Comparison of ENCODE assay signal across 8 mouse cellular contexts in genomic region chr15:80634391-80635193, GRCm38 (mm10). TPM values are rescaled to one million over a fixed set of nuclear protein-coding genes. Genes with fewer than 3 reads are reported as not detected.
DNase-seq lines count a peak whose midpoint lies in the region; ATAC-seq and TF ChIP-seq lines count a peak whose summit lies in the region.

No protein-coding gene starts in this region.

- peaks cover 16% of the 10 kb centered on the region for H3K4me1 ChIP-seq in kidney, embryonic 15.5 days
- 0 out of 2 replicates have a peak, but pooled peaks cover 2% of the 10 kb centered on the region for H3K4me1 ChIP-seq in kidney, postnatal 0 days (replicated peaks; ENCODE audit: insufficient read depth, low read length)

- ATAC-seq in kidney, embryonic 15.5 days (replicated peaks; ENCODE audit: low FRiP score), result no peak
- ATAC-seq in CD4-positive, CD25-positive, alpha-beta regulatory T cell, adult 4 months, result peak; percentile 10
- no peak for ATAC-seq in kidney, postnatal 0 days (replicated peaks; ENCODE audit: low FRiP score, low read depth)
- ATAC-seq in megakaryocyte progenitor cell, adult 5-6 weeks (replicated peaks; ENCODE audit: poor library complexity), result peak; percentile 72

- DNase-seq in kidney, adult 11 months, result peak; percentile 16
- DNase-seq in brain, adult 2 months (ENCODE audit: low read depth, low spot score), result peak; percentile 90
- DNase-seq in kidney, postnatal 0 days (ENCODE audit: low spot score), result peak; percentile 76
- DNase-seq in yolk sac, embryonic 10.5 days (ENCODE audit: low spot score), result peak; percentile 24
- DNase-seq in neural tube, embryonic 10.5 days (ENCODE audit: extremely low spot score, low spot score), result no peak

- WGBS in kidney, embryonic 15.5 days, result 53% methylated on average over 11 of the region's 11 CpGs
- 48% methylated on average over 11 of the region's 11 CpGs for WGBS in kidney, postnatal 0 days

- H3K9ac ChIP-seq in kidney, embryonic 15.5 days, result no peak overlapping the region
- H3K9ac ChIP-seq in kidney, postnatal 0 days (ENCODE audit: low read depth, low read length), result no peak overlapping the region

- H3K9me3 ChIP-seq in kidney, embryonic 15.5 days (replicated peaks), result no peaks in the 10 kb centered on the region
- H3K9me3 ChIP-seq in kidney, postnatal 0 days (replicated peaks; ENCODE audit: low read length), result no peaks in the 10 kb centered on the region

- peaks cover 3% of the 10 kb centered on the region; the same call in 1 of the 2 replicates for H3K27me3 ChIP-seq in kidney, embryonic 15.5 days
- no peaks in the 10 kb centered on the region for H3K27me3 ChIP-seq in kidney, postnatal 0 days (ENCODE audit: insufficient read depth, low read length)

- no peaks in the 10 kb centered on the region for H3K36me3 ChIP-seq in kidney, embryonic 15.5 days
- H3K36me3 ChIP-seq in kidney, postnatal 0 days (ENCODE audit: insufficient read depth, low read length), result no peaks in the 10 kb centered on the region

- H3K4me3 ChIP-seq in kidney, embryonic 15.5 days (replicated peaks), result no peak overlapping the region
- H3K4me3 ChIP-seq in kidney, postnatal 0 days (replicated peaks; ENCODE audit: low read depth, low read length), result no peak overlapping the region

- H3K4me2 ChIP-seq in kidney, embryonic 15.5 days, result no peak overlapping the region
- no peak overlapping the region for H3K4me2 ChIP-seq in kidney, postnatal 0 days (ENCODE audit: low read length)

- TF ChIP-seq CTCF in kidney, postnatal 0 days (IDR thresholded peaks at IDR 0.05; ENCODE audit: low read depth), result peak; percentile 69

- no peak overlapping the region for H3K27ac ChIP-seq in kidney, embryonic 15.5 days
- no peak overlapping the region for H3K27ac ChIP-seq in kidney, postnatal 0 days

RNA-seq across cellular contexts. Expression of gene Fam83f, which starts 37.1 kb away (rescaled TPM):
- 3.8 and 4.1 TPM in 2 replicates for polyA plus RNA-seq in kidney, embryonic 15.5 days (2015; fragmentation: Nextera tagmentation; extraction: Ambion mirVana)
- under 1 TPM in 1 of 2 experiments, not detected in 1; 0.30 TPM for polyA plus RNA-seq in CD4-positive, CD25-positive, alpha-beta regulatory T cell, adult 4 months (2017; shearing (Covaris generic))
- polyA plus RNA-seq in kidney, postnatal 0 days (2015; fragmentation: Nextera tagmentation; extraction: Ambion mirVana), result 5.6 and 6.1 TPM in 2 replicates
- 0.05 and 0.20 TPM in 2 replicates for total RNA-seq in megakaryocyte progenitor cell, adult 5-6 weeks (2015)
- 0.10 and 0.42 TPM in 2 replicates for total RNA-seq in megakaryocyte progenitor cell, adult 5-6 weeks (2017)

Comparison
In these comparisons a context has a peak if more than half of its experiments do, and no peak if none do; other contexts are left out.
1. ATAC-seq: peak in CD4-positive, CD25-positive, alpha-beta regulatory T cell, adult 4 months (single experiment) and megakaryocyte progenitor cell, adult 5-6 weeks (single experiment); none in kidney, embryonic 15.5 days (single experiment) and kidney, postnatal 0 days (single experiment).